Mouse (Mus musculus): ENCODE measurements around the gene Pigp.

DNA sequence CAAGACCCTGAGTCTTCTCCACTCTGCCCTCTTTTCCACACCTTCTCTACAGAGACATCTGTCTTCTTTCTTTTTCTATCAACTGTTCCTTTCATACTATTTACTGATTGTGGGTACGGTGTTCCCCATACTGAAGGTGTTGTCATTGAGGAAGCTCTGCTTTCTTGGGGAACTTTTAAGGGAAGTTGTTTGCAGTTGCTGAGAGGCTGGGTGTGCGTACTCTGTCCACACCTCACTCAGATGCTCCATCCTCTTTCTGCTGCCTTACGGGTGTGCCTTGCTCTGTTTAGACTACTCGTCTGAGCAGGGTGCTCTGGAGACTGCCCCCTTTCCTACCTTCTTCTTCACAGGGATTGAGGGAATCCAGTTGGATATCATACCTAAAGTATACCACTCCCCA lies 20.7 kb upstream of the Pigp start:
- TF ChIP-seq CTCF (conservative IDR thresholded peaks at IDR 0.05 in 1 of 2, IDR thresholded peaks at IDR 0.05 in 1 of 2; ENCODE audit: low read depth in 2 of 2, low read length in 2 of 2) (no peak), MYC (IDR thresholded peaks at IDR 0.05; ENCODE audit: low read depth, low read length) (no peak), MAX (IDR thresholded peaks at IDR 0.05; ENCODE audit: low read length) (no peak), ZMIZ1 (IDR thresholded peaks at IDR 0.05; ENCODE audit: low read depth, low read length) (no peak), MAFK (IDR thresholded peaks at IDR 0.05; ENCODE audit: insufficient replicate concordance, low read length) (no peak), POLR2A (IDR thresholded peaks at IDR 0.05; ENCODE audit: low read depth, low read length) (no peak), UBTF (IDR thresholded peaks at IDR 0.05; ENCODE audit: low read depth, low read length) (no peak), NELFE (IDR thresholded peaks at IDR 0.05; ENCODE audit: low read depth, low read length) (no peak), ELF1 (IDR thresholded peaks at IDR 0.05; ENCODE audit: low read depth, low read length) (no peak), TCF12 (IDR thresholded peaks at IDR 0.05; ENCODE audit: low read depth, low read length) (no peak), MAZ (IDR thresholded peaks at IDR 0.05; ENCODE audit: low read depth, low read length) (no peak), JUN (IDR thresholded peaks at IDR 0.05; ENCODE audit: insufficient read depth, low read depth, low read length) (no peak), MXI1 (IDR thresholded peaks at IDR 0.05; ENCODE audit: low read depth, low read length) (no peak), HCFC1 (IDR thresholded peaks at IDR 0.05; ENCODE audit: low read depth, low read length) (no peak)

Data from CH12.LX (cell line).